Mouse (Mus musculus): ENCODE data around the gene Wbp4. TPM values are rescaled to one million over a fixed set of nuclear protein-coding genes. Genes with fewer than 3 reads are reported as not detected.
"Not testable (repeated sequence)": the region's sequence is repeated elsewhere in the genome, so short reads cannot be mapped to it uniquely, and the experiment has no call there.

Wbp4 gene
- polyA plus RNA-seq (2012; rRNA removed) = 16.5 and 22.6 TPM in 2 replicates
- 44.1 and 47.2 TPM in 2 replicates for polyA plus RNA-seq (2014; fragmentation: Nextera tagmentation; extraction: Ambion mirVana)

- H3K4me1 ChIP-seq (ENCODE audit: control insufficient read depth, insufficient read depth, low read length) = peaks cover 22% of the 10 kb centered on the region
- peaks cover 17% of the 10 kb centered on the region for H3K36me3 ChIP-seq (ENCODE audit: control insufficient read depth, insufficient read depth, low read length)
- H3K4me2 ChIP-seq (replicated peaks; ENCODE audit: low read depth, low read length, severe bottlenecking) = peak within 1 kb of the TSS; percentile 72
- no peaks in the 10 kb centered on the region for H3K9me3 ChIP-seq (ENCODE audit: control insufficient read depth, low read length)
- H3K27ac ChIP-seq (replicated peaks; ENCODE audit: low read depth, low read length) = peak within 1 kb of the TSS; percentile 100
- peak within 1 kb of the TSS; percentile 97 for H3K4me3 ChIP-seq (replicated peaks; ENCODE audit: low read length)
- no peaks in the 10 kb centered on the region for H3K27me3 ChIP-seq (ENCODE audit: control insufficient read depth, insufficient read depth, low read length)
- peak within 1 kb of the TSS; percentile 98 for H3K9ac ChIP-seq (ENCODE audit: low read depth, low read length, severe bottlenecking)
- ATAC-seq (ENCODE audit: low FRiP score, low read depth) (peak; percentile 91), DNase-seq (ENCODE audit: low spot score) (peak; percentile 97)
- TF ChIP-seq POLR2A (IDR thresholded peaks at IDR 0.05; ENCODE audit: borderline replicate concordance, extremely low read depth, insufficient read depth, insufficient read length) = no peak
- 0% methylated on average over 52 of the region's 86 CpGs for WGBS
These were observed at the start of gene Wbp4 for GRCm38 (mm10) chr14:79481339-79482151. Gene Wbp4, minus strand, starts transcription at chr14:79481520.

DNA sequence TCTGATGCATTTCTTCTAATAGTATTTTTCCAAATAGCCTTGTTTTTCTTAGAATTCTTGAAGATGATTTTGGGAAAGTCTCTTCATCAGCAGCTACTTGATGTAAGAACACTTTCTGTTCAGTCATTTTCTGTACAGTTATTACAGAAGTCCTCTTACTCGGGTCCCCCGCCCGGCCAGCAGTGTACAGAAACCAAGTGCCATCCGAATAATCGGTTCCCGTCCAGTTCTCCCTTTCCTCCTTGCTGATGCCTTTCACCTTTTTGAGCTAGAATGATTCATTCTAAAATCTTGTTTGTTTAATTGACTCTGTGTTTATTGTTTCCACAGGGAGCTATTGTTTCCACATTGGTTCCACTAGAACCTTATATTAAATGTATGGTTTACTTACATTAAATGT is 49.4 kb upstream of the Wbp4 start:
- H3K27me3 ChIP-seq (ENCODE audit: control insufficient read depth, insufficient read depth, low read length) = no peaks in the 10 kb centered on the region
- no peak overlapping the region for H3K4me3 ChIP-seq (replicated peaks; ENCODE audit: low read length)
- WGBS = 92% methylated on average over 6 of the region's 6 CpGs
- DNase-seq (ENCODE audit: low spot score) (no peak), ATAC-seq (ENCODE audit: low FRiP score, low read depth) (no peak)
- H3K27ac ChIP-seq (replicated peaks; ENCODE audit: low read depth, low read length) = no peak overlapping the region
- H3K4me1 ChIP-seq (ENCODE audit: control insufficient read depth, insufficient read depth, low read length) = no peaks in the 10 kb centered on the region
- H3K36me3 ChIP-seq (ENCODE audit: control insufficient read depth, insufficient read depth, low read length) = no peaks in the 10 kb centered on the region
- H3K4me2 ChIP-seq (replicated peaks; ENCODE audit: low read depth, low read length, severe bottlenecking) = no peak overlapping the region
- TF ChIP-seq POLR2A (IDR thresholded peaks at IDR 0.05; ENCODE audit: borderline replicate concordance, extremely low read depth, insufficient read depth, insufficient read length) = no peak
- H3K9me3 ChIP-seq (ENCODE audit: control insufficient read depth, low read length) = no peaks in the 10 kb centered on the region
- no peak overlapping the region for H3K9ac ChIP-seq (ENCODE audit: low read depth, low read length, severe bottlenecking)

- H3K36me3 ChIP-seq (ENCODE audit: control insufficient read depth, insufficient read depth, low read length) = no peaks in the 10 kb centered on the region
- no peak overlapping the region for H3K9ac ChIP-seq (ENCODE audit: low read depth, low read length, severe bottlenecking)
- H3K27me3 ChIP-seq (ENCODE audit: control insufficient read depth, insufficient read depth, low read length) = no peaks in the 10 kb centered on the region
- ATAC-seq (ENCODE audit: low FRiP score, low read depth) (no peak), DNase-seq (ENCODE audit: low spot score) (no peak)
- H3K4me2 ChIP-seq (replicated peaks; ENCODE audit: low read depth, low read length, severe bottlenecking) = no peak overlapping the region
- H3K4me3 ChIP-seq (replicated peaks; ENCODE audit: low read length) = no peak overlapping the region
- 79% methylated on average over 10 of the region's 10 CpGs for WGBS
- no peak for TF ChIP-seq POLR2A (IDR thresholded peaks at IDR 0.05; ENCODE audit: borderline replicate concordance, extremely low read depth, insufficient read depth, insufficient read length)
- no peak overlapping the region for H3K27ac ChIP-seq (replicated peaks; ENCODE audit: low read depth, low read length)
- H3K4me1 ChIP-seq (ENCODE audit: control insufficient read depth, insufficient read depth, low read length) = no peaks in the 10 kb centered on the region
- no peaks in the 10 kb centered on the region for H3K9me3 ChIP-seq (ENCODE audit: control insufficient read depth, low read length)
These were observed 48.5 kb upstream of the Wbp4 start for GRCm38 (mm10) chr14:79529581-79530554.

- DNase-seq (ENCODE audit: low spot score) (peak; percentile 61), ATAC-seq (ENCODE audit: low FRiP score, low read depth) (peak; percentile 30; the same call in 1 of the 2 replicates)
- H3K27me3 ChIP-seq (ENCODE audit: control insufficient read depth, insufficient read depth, low read length) = no peaks in the 10 kb centered on the region
- no peak for TF ChIP-seq POLR2A (IDR thresholded peaks at IDR 0.05; ENCODE audit: borderline replicate concordance, extremely low read depth, insufficient read depth, insufficient read length)
- H3K9me3 ChIP-seq (ENCODE audit: control insufficient read depth, low read length) = no peaks in the 10 kb centered on the region
- WGBS = 36% methylated on average over 6 of the region's 6 CpGs
- H3K4me2 ChIP-seq (replicated peaks; ENCODE audit: low read depth, low read length, severe bottlenecking) = no peak overlapping the region
- H3K4me3 ChIP-seq (replicated peaks; ENCODE audit: low read length) = no peak overlapping the region
- H3K4me1 ChIP-seq (ENCODE audit: control insufficient read depth, insufficient read depth, low read length) = no peaks in the 10 kb centered on the region
- H3K27ac ChIP-seq (replicated peaks; ENCODE audit: low read depth, low read length) = no peak overlapping the region
- H3K36me3 ChIP-seq (ENCODE audit: control insufficient read depth, insufficient read depth, low read length) = no peaks in the 10 kb centered on the region
- H3K9ac ChIP-seq (ENCODE audit: low read depth, low read length, severe bottlenecking) = no peak overlapping the region
These were observed 46.4 kb upstream of the Wbp4 start for GRCm38 (mm10) chr14:79527704-79528103.

GRCm38 (mm10) chr14:79526106-79526505 is 44.8 kb upstream of the Wbp4 start:
- not testable (repeated sequence) for DNase-seq (ENCODE audit: low spot score); H3K9me3 ChIP-seq (ENCODE audit: control insufficient read depth, low read length); ATAC-seq (ENCODE audit: low FRiP score, low read depth); H3K4me2 ChIP-seq (replicated peaks; ENCODE audit: low read depth, low read length, severe bottlenecking); H3K9ac ChIP-seq (ENCODE audit: low read depth, low read length, severe bottlenecking); H3K36me3 ChIP-seq (ENCODE audit: control insufficient read depth, insufficient read depth, low read length); H3K27me3 ChIP-seq (ENCODE audit: control insufficient read depth, insufficient read depth, low read length); H3K27ac ChIP-seq (replicated peaks; ENCODE audit: low read depth, low read length); H3K4me3 ChIP-seq (replicated peaks; ENCODE audit: low read length); H3K4me1 ChIP-seq (ENCODE audit: control insufficient read depth, insufficient read depth, low read length)
- 87% methylated on average over 12 of the region's 12 CpGs for WGBS

Data from limb, embryonic 14.5 days (tissue).